In genomic region chr4:85096682-85097081, GRCm38 (mm10) we compare ENCODE assay signal across 9 mouse cellular contexts.
DNase-seq lines count a peak whose midpoint lies in the region; ATAC-seq lines count a peak whose summit lies in the region.
"Had no signal": no experiment of that assay in that cellular context is flagged by ENCODE, and none has a peak within 500 bp of the region (broad histone marks: within the 10 kb centered on the region; RNA-seq: fewer than 3 reads in every experiment).

No protein-coding gene starts in this region.

- H3K36me3 ChIP-seq in hindbrain, embryonic 10.5 days = no peaks in the 10 kb centered on the region
- no peaks in the 10 kb centered on the region for H3K36me3 ChIP-seq in hindbrain, embryonic 12.5 days

- 16% methylated on average over 7 of the region's 7 CpGs for WGBS in hindbrain, embryonic 10.5 days
- WGBS in hindbrain, embryonic 12.5 days = 13% methylated on average over 7 of the region's 7 CpGs

- H3K9me3 ChIP-seq in hindbrain, embryonic 10.5 days = no peaks in the 10 kb centered on the region
- no peaks in the 10 kb centered on the region for H3K9me3 ChIP-seq in hindbrain, embryonic 12.5 days (replicated peaks)

- ATAC-seq in hindbrain, embryonic 12.5 days (ENCODE audit: low FRiP score) = no peak

- H3K27me3 ChIP-seq in hindbrain, embryonic 10.5 days (ENCODE audit: insufficient read depth, poor library complexity, severe bottlenecking) = no peaks in the 10 kb centered on the region
- no peaks in the 10 kb centered on the region for H3K27me3 ChIP-seq in hindbrain, embryonic 12.5 days

- no peak overlapping the region for H3K4me2 ChIP-seq in hindbrain, embryonic 12.5 days (replicated peaks)

- H3K9ac ChIP-seq in hindbrain, embryonic 12.5 days = no peak overlapping the region

- intact Hi-C loops in gastrocnemius, postnatal 36 days (cut with DNase I) = loop anchor here (5.0 to 10.0 kb wide), 3 partner anchors 219 to 1304 kb away; no protein-coding TSS in a partner anchor

- H3K27ac ChIP-seq in hindbrain, embryonic 10.5 days = no peak overlapping the region
- H3K27ac ChIP-seq in hindbrain, embryonic 12.5 days = no peak overlapping the region
- H3K27ac ChIP-seq: macrophage had no signal

- H3K4me3 ChIP-seq in hindbrain, embryonic 10.5 days = no peak overlapping the region
- no peak overlapping the region for H3K4me3 ChIP-seq in hindbrain, embryonic 12.5 days

- H3K4me1 ChIP-seq in hindbrain, embryonic 10.5 days (replicated peaks) = no peaks in the 10 kb centered on the region
- H3K4me1 ChIP-seq in hindbrain, embryonic 12.5 days = no peaks in the 10 kb centered on the region

- peak; percentile 56 for DNase-seq in hindbrain, embryonic 10.5 days (ENCODE audit: low spot score)
- DNase-seq in R1 (ENCODE audit: low read depth, low spot score) = peak; percentile 59
- DNase-seq in cerebellum, postnatal 14 days = peak; percentile 82 to 86
- DNase-seq in gastrocnemius, postnatal 36 days = peak; percentile 18 to 19
- DNase-seq in layer of hippocampus, adult 18-20 months (ENCODE audit: low spot score in 2 of 2) = peak; percentile 19 to 56
- DNase-seq in mesoderm, embryonic 11.5 days (ENCODE audit: low read depth, low spot score) = peak; percentile 78
- peak; percentile 10 to 70 for DNase-seq in spleen, postnatal 10 days (ENCODE audit: low spot score in 2 of 2)

Comparison
In these comparisons a context has a peak if more than half of its experiments do, and no peak if none do; other contexts are left out.
1. DNase-seq: peak in every context shown above with its lines; median percentile 84 in cerebellum, postnatal 14 days; 78 in mesoderm, embryonic 11.5 days; 59 in R1; 56 in hindbrain, embryonic 10.5 days; 40 in spleen, postnatal 10 days; 38 in layer of hippocampus, adult 18-20 months; 18 in gastrocnemius, postnatal 36 days.